Mouse (Mus musculus) adrenal gland, adult (tissue): ENCODE measurements at regions not wholly inside any gene's neighbourhood (a gene's known extent, or its start where the extent isn't known, plus 50 kb on each side); places are given as distances from the start of the nearest gene placed in this dataset.

ENCODE experiments used
- DNase-seq, 2 experiments: peaks; one replicate each; pipeline ENCODE4 v3.0.0; 2022 to 2023; ENCODE audit warnings: low spot score in 1 of 2; ENCODE audit not compliant: inconsistent age in 2 of 2

- no peak for DNase-seq
These were observed 199.5 kb upstream of the Tas2r119 start for GRCm38 (mm10) chr15:31977563-31977962.

GRCm38 (mm10) chr15:31979961-31980360 lies 197.1 kb upstream of the Tas2r119 start:
- no peak for DNase-seq

- DNase-seq: no peak
These were observed 196.3 kb upstream of the Tas2r119 start for GRCm38 (mm10) chr15:31980791-31981190.

GRCm38 (mm10) chr15:31987291-31987690 lies 189.8 kb upstream of the Tas2r119 start:
- DNase-seq: no peak

- no peak for DNase-seq
These were observed 188.0 kb upstream of the Tas2r119 start for GRCm38 (mm10) chr15:31989093-31989492.

- DNase-seq: no peak
These were observed 187.3 kb upstream of the Tas2r119 start for GRCm38 (mm10) chr15:31989593-31990290.

GRCm38 (mm10) chr15:31997996-31998395 lies 179.1 kb upstream of the Tas2r119 start:
- peak; percentile 36 to 60 for DNase-seq

GRCm38 (mm10) chr15:31999553-31999952 lies 177.5 kb upstream of the Tas2r119 start:
- DNase-seq: peak in 1 of 2 experiments; percentile 56

- DNase-seq: no peak
These were observed 174.1 kb upstream of the Tas2r119 start for GRCm38 (mm10) chr15:32002950-32003422.

- no peak for DNase-seq
These were observed 173.6 kb upstream of the Tas2r119 start for GRCm38 (mm10) chr15:32003489-32003888.

- no peak for DNase-seq
These were observed 171.1 kb upstream of the Tas2r119 start for GRCm38 (mm10) chr15:32005986-32006385.

- DNase-seq: no peak
These were observed 167.3 kb upstream of the Tas2r119 start for GRCm38 (mm10) chr15:32009818-32010217.

- DNase-seq: peak; percentile 42 to 86
These were observed 165.0 kb upstream of the Tas2r119 start for GRCm38 (mm10) chr15:32012044-32012443.

- DNase-seq: peak; percentile 8 to 29
These were observed 164.3 kb upstream of the Tas2r119 start for GRCm38 (mm10) chr15:32012838-32013237.

GRCm38 (mm10) chr15:32015169-32015568 lies 161.9 kb upstream of the Tas2r119 start:
- DNase-seq: no peak

GRCm38 (mm10) chr15:32020323-32021008 lies 156.6 kb upstream of the Tas2r119 start:
- peak; percentile 9 to 49 for DNase-seq

- peak in 1 of 2 experiments; percentile 45 for DNase-seq
These were observed 156.0 kb upstream of the Tas2r119 start for GRCm38 (mm10) chr15:32021009-32021602.

GRCm38 (mm10) chr15:32034091-32034490 lies 143.0 kb upstream of the Tas2r119 start:
- DNase-seq: no peak

GRCm38 (mm10) chr15:32034790-32035189 lies 142.3 kb upstream of the Tas2r119 start:
- peak in 1 of 2 experiments; percentile 22 for DNase-seq

- no peak for DNase-seq
These were observed 135.3 kb upstream of the Tas2r119 start for GRCm38 (mm10) chr15:32041764-32042163.

- DNase-seq: no peak
These were observed 134.9 kb upstream of the Tas2r119 start for GRCm38 (mm10) chr15:32042173-32042572.

- no peak for DNase-seq
These were observed 134.5 kb upstream of the Tas2r119 start for GRCm38 (mm10) chr15:32042589-32042988.
